Mouse (Mus musculus): ENCODE measurements around the gene Pyurf.

Pyurf gene

DNA sequence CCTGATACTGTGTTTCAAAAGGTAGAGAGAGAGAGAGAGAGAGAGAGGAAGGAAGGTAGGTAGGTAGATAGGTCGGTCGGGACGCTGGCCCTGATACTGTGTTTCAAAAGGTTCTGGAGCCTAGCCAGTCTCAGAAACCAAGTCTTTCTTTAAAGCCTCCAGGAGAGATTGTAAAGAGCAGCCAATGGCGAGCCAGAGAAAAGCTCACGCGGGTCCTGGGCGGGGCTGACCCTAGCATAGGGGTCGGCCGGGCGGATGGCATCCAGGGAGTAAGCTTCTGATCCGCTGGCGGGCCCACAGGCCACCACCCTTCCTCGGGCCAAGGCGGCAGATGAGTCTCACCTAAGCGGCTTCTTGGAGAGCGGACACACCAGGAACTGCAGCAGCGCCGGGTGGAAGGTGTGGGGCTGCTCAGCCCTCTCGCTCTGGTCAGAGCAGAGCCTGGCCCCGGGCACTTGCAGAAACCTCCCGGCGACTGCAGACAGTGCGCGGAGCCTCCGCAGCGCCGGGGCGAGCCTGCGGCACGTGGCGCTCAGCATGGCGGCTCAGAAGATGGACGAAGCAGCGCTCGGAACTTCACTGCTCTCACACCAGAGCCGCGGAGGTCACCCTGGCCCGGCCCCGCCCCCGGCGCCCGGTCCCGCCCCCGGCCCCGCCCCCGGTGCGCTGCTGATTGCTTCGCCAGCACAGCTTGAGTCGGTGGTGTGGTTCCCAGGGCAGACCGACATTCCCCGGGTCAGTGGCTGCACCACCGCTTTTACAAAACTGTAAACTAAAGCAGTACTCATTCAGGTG is at the start of gene Pyurf:
TSS of gene Pyurf (minus strand) at position 612 of the 795 bp plus-strand sequence.
- peak; percentile 90 to 91 for DNase-seq (ENCODE audit: low spot score in 2 of 2)

- no peak for DNase-seq (ENCODE audit: low spot score in 2 of 2)
These were observed 29.5 kb upstream of the Pyurf start for GRCm38 (mm10) chr6:57721347-57721746.

- no peak for DNase-seq (ENCODE audit: low spot score in 2 of 2)
These were observed 19.8 kb upstream of the Pyurf start for GRCm38 (mm10) chr6:57711726-57712125.

GRCm38 (mm10) chr6:57706721-57707120 is 14.8 kb upstream of the Pyurf start:
- no peak for DNase-seq (ENCODE audit: low spot score in 2 of 2)

- peak; percentile 14 to 20 for DNase-seq (ENCODE audit: low spot score in 2 of 2)
These were observed 11.8 kb upstream of the Pyurf start for GRCm38 (mm10) chr6:57703703-57704102.

GRCm38 (mm10) chr6:57702743-57703499 is 11.0 kb upstream of the Pyurf start:
- DNase-seq (ENCODE audit: low spot score in 2 of 2): peak; percentile 96 to 97

GRCm38 (mm10) chr6:57702376-57702742 is 10.5 kb upstream of the Pyurf start, which contains the start of gene Lancl2:
TSS of gene Lancl2 (plus strand) at chr6:57702540.
- DNase-seq (ENCODE audit: low spot score in 2 of 2): peak in 1 of 2 experiments; percentile 22

- DNase-seq (ENCODE audit: low spot score in 2 of 2): no peak
These were observed 9.8 kb upstream of the Pyurf start for GRCm38 (mm10) chr6:57701686-57702085.

- DNase-seq (ENCODE audit: low spot score in 2 of 2): no peak
These were observed 1.2 kb upstream of the Pyurf start for GRCm38 (mm10) chr6:57693116-57693515.

DNA sequence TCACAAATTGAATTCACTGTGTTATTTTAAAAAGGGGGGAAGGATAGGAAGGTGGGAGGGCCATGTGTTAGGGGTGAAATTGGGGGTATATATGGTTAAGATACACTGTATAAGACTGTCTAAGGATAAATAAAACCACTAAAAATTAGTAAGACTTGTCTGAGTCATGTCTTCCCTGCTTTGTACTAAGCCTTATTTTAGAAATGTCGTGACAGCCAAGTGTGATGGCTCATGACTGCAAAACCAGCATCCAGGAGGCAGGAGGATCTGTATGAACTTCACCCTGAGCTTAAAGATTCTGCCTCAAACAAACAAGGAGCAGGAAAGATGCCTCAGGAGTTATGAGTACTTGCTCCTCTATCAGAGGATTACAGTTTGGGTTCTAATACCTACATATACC is 7.7 kb downstream of the Pyurf start:
- no peak for DNase-seq (ENCODE audit: low spot score in 2 of 2)

GRCm38 (mm10) chr6:57661295-57661694 is 30.6 kb downstream of the Pyurf start:
- no peak for DNase-seq (ENCODE audit: low spot score in 2 of 2)

DNA sequence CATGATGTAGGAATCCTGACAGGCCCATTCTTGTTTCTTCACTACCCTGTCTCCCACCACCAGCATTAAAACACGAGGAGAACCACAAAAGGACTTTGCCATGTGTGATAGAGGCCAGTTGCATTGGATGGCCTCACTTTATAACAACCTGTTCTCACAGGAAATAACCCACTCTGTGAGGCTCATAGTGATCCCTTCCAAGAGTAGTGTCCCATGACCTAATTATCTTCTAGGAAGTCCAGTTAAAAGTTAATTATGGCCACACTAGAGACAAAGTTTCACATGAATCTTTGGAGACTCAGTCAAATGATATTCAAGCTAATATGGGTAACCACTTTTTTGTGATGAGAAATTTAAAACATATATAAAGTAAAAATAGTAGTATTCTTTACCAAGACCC is 44.6 kb downstream of the Pyurf start:
- no peak for DNase-seq (ENCODE audit: low spot score in 2 of 2)

- peak; percentile 32 to 42 for DNase-seq (ENCODE audit: low spot score in 2 of 2)
These were observed 50.1 kb downstream of the Pyurf start for GRCm38 (mm10) chr6:57641789-57642188.

DNA sequence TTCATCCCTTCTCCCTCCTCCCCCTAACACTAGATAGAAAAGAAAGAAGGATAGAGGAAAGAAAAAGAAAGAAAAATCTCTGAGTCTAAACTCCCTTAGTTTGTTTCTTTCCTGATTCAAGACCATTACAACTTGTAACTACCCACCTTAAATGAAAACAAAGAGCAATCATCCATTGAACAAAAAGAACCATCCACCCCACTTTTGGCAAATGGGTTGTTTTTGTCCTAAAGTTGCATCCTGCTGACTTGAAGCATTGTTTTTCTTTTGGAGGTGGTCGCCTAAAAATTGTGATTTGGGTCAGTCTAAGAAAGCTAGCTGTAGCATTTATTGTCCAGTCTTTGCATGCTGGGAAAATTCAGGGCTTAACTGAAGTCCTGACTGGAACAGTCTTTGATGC is 52.3 kb downstream of the Pyurf start:
- DNase-seq (ENCODE audit: low spot score in 2 of 2): no peak

Data from heart, adult 9 months (tissue).